Comparison of ENCODE assay signal across 9 mouse cellular contexts in the genomic region with DNA sequence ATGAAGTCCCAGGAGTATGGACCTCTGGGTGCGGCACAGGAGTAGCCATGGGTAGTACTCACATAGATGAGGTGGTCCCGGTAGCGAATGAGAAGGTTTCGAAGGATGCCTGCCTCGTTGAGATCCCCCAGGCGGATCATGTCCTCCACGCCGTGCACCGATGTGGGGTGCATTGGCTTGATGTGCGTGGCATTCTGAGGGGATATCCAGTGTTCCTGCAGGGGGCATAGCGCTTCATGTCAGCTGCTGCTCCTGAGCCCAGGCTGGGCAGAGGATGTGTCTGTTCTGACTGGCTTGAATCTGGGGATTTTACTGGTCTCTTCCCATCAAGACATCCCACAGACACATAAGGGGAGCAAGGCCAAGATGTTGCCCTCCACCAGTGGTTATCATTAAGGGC. TPM values are rescaled to one million over a fixed set of nuclear protein-coding genes. Genes with fewer than 3 reads are reported as not detected.
DNase-seq lines count a peak whose midpoint lies in the region; ATAC-seq lines count a peak whose summit lies in the region.
"Had no signal": no experiment of that assay in that cellular context is flagged by ENCODE, and none has a peak within 500 bp of the region (broad histone marks: within the 10 kb centered on the region; RNA-seq: fewer than 3 reads in every experiment).

No protein-coding gene starts in this region.

- peak overlapping the region; percentile 35; the same call in 1 of the 2 replicates for H3K9ac ChIP-seq in kidney, embryonic 15.5 days
- H3K9ac ChIP-seq in embryonic facial prominence, embryonic 15.5 days, result no peak overlapping the region
- peak overlapping the region; percentile 67 for H3K9ac ChIP-seq in intestine, embryonic 16.5 days (ENCODE audit: low read depth, low read length)
- 0 out of 2 replicates have a peak overlapping the region, but pooled peaks have one; percentile 42 for H3K9ac ChIP-seq in neural tube, embryonic 12.5 days

- 0 out of 2 replicates have a peak overlapping the region, but pooled peaks have one; percentile 66 for H3K27ac ChIP-seq in kidney, embryonic 15.5 days
- H3K27ac ChIP-seq in embryonic facial prominence, embryonic 15.5 days (replicated peaks), result 0 out of 2 replicates have a peak overlapping the region, but pooled peaks have one; percentile 34
- no peak overlapping the region for H3K27ac ChIP-seq in intestine, embryonic 16.5 days (ENCODE audit: low read length)
- H3K27ac ChIP-seq in neural tube, embryonic 12.5 days, result no peak overlapping the region

- WGBS in kidney, embryonic 15.5 days, result 96% methylated on average over 11 of the region's 11 CpGs
- 94% methylated on average over 11 of the region's 11 CpGs for WGBS in embryonic facial prominence, embryonic 15.5 days
- 97% methylated on average over 11 of the region's 11 CpGs for WGBS in intestine, embryonic 16.5 days
- 96% methylated on average over 11 of the region's 11 CpGs for WGBS in neural tube, embryonic 12.5 days

- H3K9me3 ChIP-seq in kidney, embryonic 15.5 days (replicated peaks), result no peaks in the 10 kb centered on the region
- no peaks in the 10 kb centered on the region for H3K9me3 ChIP-seq in embryonic facial prominence, embryonic 15.5 days (replicated peaks)
- H3K9me3 ChIP-seq in intestine, embryonic 16.5 days (ENCODE audit: control insufficient read depth, low read length), result no peaks in the 10 kb centered on the region
- H3K9me3 ChIP-seq in neural tube, embryonic 12.5 days, result no peaks in the 10 kb centered on the region

- H3K4me1 ChIP-seq in kidney, embryonic 15.5 days, result peaks cover 40% of the 10 kb centered on the region
- peaks cover 11% of the 10 kb centered on the region; the same call in 1 of the 2 replicates for H3K4me1 ChIP-seq in embryonic facial prominence, embryonic 15.5 days
- H3K4me1 ChIP-seq in intestine, embryonic 16.5 days (ENCODE audit: control insufficient read depth, insufficient read depth, low read length), result peaks cover 18% of the 10 kb centered on the region
- H3K4me1 ChIP-seq in neural tube, embryonic 12.5 days, result 0 out of 2 replicates have a peak, but pooled peaks cover 8% of the 10 kb centered on the region

- H3K4me3 ChIP-seq in kidney, embryonic 15.5 days (replicated peaks), result no peak overlapping the region
- peak overlapping the region; percentile 32; the same call in 1 of the 2 replicates for H3K4me3 ChIP-seq in embryonic facial prominence, embryonic 15.5 days (replicated peaks)
- H3K4me3 ChIP-seq in intestine, embryonic 16.5 days (ENCODE audit: low read length), result no peak overlapping the region
- no peak overlapping the region for H3K4me3 ChIP-seq in neural tube, embryonic 12.5 days

- H3K36me3 ChIP-seq in kidney, embryonic 15.5 days, result peaks cover 5% of the 10 kb centered on the region; the same call in 1 of the 2 replicates
- H3K36me3 ChIP-seq in embryonic facial prominence, embryonic 15.5 days, result peaks cover 5% of the 10 kb centered on the region; the same call in 1 of the 2 replicates
- H3K36me3 ChIP-seq in intestine, embryonic 16.5 days (ENCODE audit: control insufficient read depth, insufficient read depth, low read length), result peaks cover 2% of the 10 kb centered on the region; the same call in 1 of the 2 replicates
- H3K36me3 ChIP-seq in neural tube, embryonic 12.5 days, result peaks cover 6% of the 10 kb centered on the region
- H3K36me3 ChIP-seq: G1E had no signal

- no peak for DNase-seq in kidney, postnatal 14 days
- no peak for DNase-seq in adrenal gland, adult (ENCODE audit: inconsistent age in 2 of 2, low spot score in 1 of 2)
- DNase-seq in urinary bladder, postnatal 36 days (ENCODE audit: low spot score in 2 of 2), result no peak
- no peak for DNase-seq in testis, postnatal 14 days (ENCODE audit: low spot score)

- H3K27me3 ChIP-seq in kidney, embryonic 15.5 days, result no peaks in the 10 kb centered on the region
- no peaks in the 10 kb centered on the region for H3K27me3 ChIP-seq in embryonic facial prominence, embryonic 15.5 days
- no peaks in the 10 kb centered on the region for H3K27me3 ChIP-seq in intestine, embryonic 16.5 days (replicated peaks; ENCODE audit: control insufficient read depth, insufficient read depth, low read length)
- no peaks in the 10 kb centered on the region for H3K27me3 ChIP-seq in neural tube, embryonic 12.5 days (replicated peaks)

- H3K4me2 ChIP-seq in kidney, embryonic 15.5 days, result peak overlapping the region; percentile 57; the same call in 1 of the 2 replicates
- H3K4me2 ChIP-seq in embryonic facial prominence, embryonic 15.5 days (replicated peaks), result peak overlapping the region; percentile 51; the same call in 1 of the 2 replicates
- H3K4me2 ChIP-seq in intestine, embryonic 16.5 days (ENCODE audit: low read depth, low read length), result no peak overlapping the region
- H3K4me2 ChIP-seq in neural tube, embryonic 12.5 days (replicated peaks), result peak overlapping the region; percentile 57; the same call in 1 of the 2 replicates

- no peak for ATAC-seq in kidney, embryonic 15.5 days (replicated peaks; ENCODE audit: low FRiP score)
- ATAC-seq in embryonic facial prominence, embryonic 15.5 days (ENCODE audit: insufficient number of reproducible peaks, low FRiP score, low TSS enrichment, low read depth), result no peak
- no peak for ATAC-seq in intestine, embryonic 16.5 days
- 0 out of 2 replicates have a peak, but pooled peaks have one; percentile 3 for ATAC-seq in neural tube, embryonic 12.5 days (ENCODE audit: low FRiP score, low read depth)

RNA-seq across cellular contexts. Expression of gene Myo7a, which starts 16.8 kb away (rescaled TPM):
- polyA plus RNA-seq in kidney, embryonic 15.5 days (2015; fragmentation: Nextera tagmentation; extraction: Ambion mirVana), result 14.4 and 15.4 TPM in 2 replicates
- 7.2 and 9.8 TPM in 2 replicates for polyA plus RNA-seq in embryonic facial prominence, embryonic 15.5 days (2015; fragmentation: Nextera tagmentation; extraction: Ambion mirVana)
- 24.0 and 35.6 TPM in 2 replicates for polyA plus RNA-seq in intestine, embryonic 16.5 days (2015; fragmentation: Nextera tagmentation; extraction: Ambion mirVana)
- polyA plus RNA-seq in neural tube, embryonic 12.5 days (2016; fragmentation: Nextera tagmentation; extraction: Ambion mirVana), result 15.1 and 15.8 TPM in 2 replicates

RNA-seq across cellular contexts. Expression of gene Omp, which starts 42.8 kb away (rescaled TPM):
- polyA plus RNA-seq in kidney, embryonic 15.5 days (2015; fragmentation: Nextera tagmentation; extraction: Ambion mirVana), result 0.39 and 0.60 TPM in 2 replicates
- polyA plus RNA-seq in embryonic facial prominence, embryonic 15.5 days (2015; fragmentation: Nextera tagmentation; extraction: Ambion mirVana), result 7.3 and 10.7 TPM in 2 replicates
- polyA plus RNA-seq in intestine, embryonic 16.5 days (2015; fragmentation: Nextera tagmentation; extraction: Ambion mirVana), result 0.37 TPM in 2 replicates
- polyA plus RNA-seq in neural tube, embryonic 12.5 days (2016; fragmentation: Nextera tagmentation; extraction: Ambion mirVana), result 0.45 and 0.68 TPM in 2 replicates
- polyA plus RNA-seq: G1E had no signal

Comparison
In these comparisons a context has a peak if more than half of its experiments do, and no peak if none do; other contexts are left out.
1. H3K27ac ChIP-seq: peak in kidney, embryonic 15.5 days (single experiment) and embryonic facial prominence, embryonic 15.5 days (single experiment); none in intestine, embryonic 16.5 days (single experiment) and neural tube, embryonic 12.5 days (single experiment).